Mouse (Mus musculus) spleen, adult 2 months (tissue): ENCODE data around the gene Ctnna3.

Experiments
- CTCF ChIP-seq: fragments of 200-500 bp; IDR thresholded peaks from 2 replicates; pipeline ENCODE4 v1.5.1; 2011; ENCODE audit warnings: mild to moderate bottlenecking, inconsistent platforms; ENCODE audit not compliant: insufficient read depth, insufficient read length, insufficient replicate concordance; ENCODE audit errors: extremely low read depth
- POLR2A ChIP-seq: fragments of 200-500 bp; IDR thresholded peaks from 2 replicates; pipeline ENCODE4 v1.6.1; 2011; ENCODE audit warnings: low read depth, low read length, inconsistent platforms

- TF ChIP-seq CTCF (no peak), POLR2A (no peak)
Observed at GRCm38 (mm10) chr10:64030901-64031300, 601.0 kb downstream of the Ctnna3 start.
